Mouse (Mus musculus) kidney, adult 2 months (tissue): ENCODE results near the gene Cfap74. TPM values are rescaled to one million over a fixed set of nuclear protein-coding genes. Genes with fewer than 3 reads are reported as not detected.

Source experiments
- DNase-seq: peaks from one replicate; pipeline ENCODE4 v3.0.0; 2021
- H3K27ac ChIP-seq: fragments of 200-500 bp; 2 replicates; pipeline ENCODE4 v1.5.1; 2012; ENCODE audit warnings: low read depth, low read length, control low read depth, inconsistent platforms; ENCODE audit not compliant: insufficient read depth
- H3K27me3 ChIP-seq: fragments of 200-500 bp; replicated peaks from 2 replicates; pipeline ENCODE4 v1.6.1; 2012; ENCODE audit warnings: mild to moderate bottlenecking, moderate library complexity, low read length, inconsistent platforms; ENCODE audit not compliant: control insufficient read depth, insufficient read depth
- H3K36me3 ChIP-seq: fragments of 200-500 bp; 2 replicates; pipeline ENCODE4 v1.6.1; 2012; ENCODE audit warnings: mild to moderate bottlenecking, moderate library complexity, low read length, inconsistent platforms; ENCODE audit not compliant: control insufficient read depth, insufficient read depth
- H3K4me1 ChIP-seq: fragments of 200-500 bp; 2 replicates; pipeline ENCODE4 v1.6.1; 2011; ENCODE audit warnings: low read length; ENCODE audit not compliant: control insufficient read depth, insufficient read depth
- H3K4me3 ChIP-seq: fragments of 200-500 bp; 2 replicates; pipeline ENCODE4 v1.5.1; 2011; ENCODE audit warnings: mild to moderate bottlenecking, low read depth, low read length, control low read depth; ENCODE audit not compliant: insufficient read depth
- CTCF ChIP-seq: fragments of 200-500 bp; conservative IDR thresholded peaks from 2 replicates; pipeline ENCODE4 v1.5.1; 2011; ENCODE audit warnings: low read depth, mild to moderate bottlenecking, control low read depth, low read length, moderate library complexity, mixed read lengths; ENCODE audit not compliant: insufficient read depth, insufficient read length
- POLR2A ChIP-seq: fragments of 200-500 bp; IDR thresholded peaks from one replicate; pipeline ENCODE4 v1.6.1; 2011; ENCODE audit warnings: low read depth, low read length, control low read depth
- WGBS: fragments of 180-500 bp; shearing (Covaris S2); methylation state at CpG from one replicate; pipeline ENCODE4 v1.1.7; 2018; 5-methylcytosine and 5-hydroxymethylcytosine counted together
- polyA plus RNA-seq: library from polyadenylated mRNA; depleted of rRNA; stranded (reverse); fragments of >200 nt; gene quantifications from 2 replicates; pipeline ENCODE4 v1.2.3, GENCODE M21; 2012

Gene Cfap74
- polyA plus RNA-seq, 1 experiment = 0.27 TPM

DNA sequence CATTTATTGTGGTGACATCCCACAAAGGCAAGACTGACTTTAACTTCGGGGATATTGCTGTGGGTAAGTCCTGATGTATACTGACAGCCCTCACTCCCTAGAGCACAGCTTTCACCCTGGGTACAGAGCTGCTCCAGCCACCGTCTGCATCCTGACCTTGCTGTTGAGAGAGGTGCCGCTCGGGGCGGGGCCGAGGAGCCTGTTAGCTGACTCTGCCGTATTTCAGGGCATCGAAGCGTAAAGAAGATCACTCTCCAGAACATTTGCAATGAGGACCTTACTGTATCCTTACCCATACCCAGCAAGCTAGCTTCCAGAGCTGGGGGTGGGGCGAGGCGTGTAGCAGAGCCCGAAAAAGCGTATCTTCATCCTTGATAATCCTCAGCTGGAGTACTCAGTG lies 54.1 kb downstream of the Cfap74 start:
- TF ChIP-seq POLR2A (no peak), CTCF (no peak)
- Histone ChIP-seq H3K27me3 (no peaks in the 10 kb centered on the region), H3K27ac (no peak overlapping the region), H3K4me1 (no peaks in the 10 kb centered on the region), H3K36me3 (no peaks in the 10 kb centered on the region), H3K4me3 (no peak overlapping the region)
- WGBS = 47% methylated on average over 13 of the region's 13 CpGs
- peak; percentile 54 for DNase-seq

DNA sequence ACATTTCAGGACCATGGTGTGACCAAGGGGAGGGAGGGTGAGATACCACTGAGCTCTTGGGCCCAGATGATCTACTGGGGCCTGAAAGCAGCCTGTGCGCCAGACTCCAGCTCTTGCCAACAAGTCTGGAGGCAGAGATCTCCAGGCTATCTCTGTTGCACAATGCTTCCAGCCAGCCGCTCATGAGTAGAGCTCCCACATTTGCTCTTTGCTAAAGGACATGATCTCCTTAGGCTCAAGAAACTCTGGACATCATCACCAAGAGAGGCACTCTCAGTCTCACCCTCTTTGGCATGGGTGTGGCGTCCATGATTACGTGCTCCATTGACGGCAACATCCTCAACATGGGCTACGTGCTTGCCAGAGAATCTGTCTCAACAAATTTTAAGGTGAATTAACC lies 54.6 kb downstream of the Cfap74 start:
- Histone ChIP-seq H3K27ac (no peak overlapping the region), H3K36me3 (no peaks in the 10 kb centered on the region), H3K4me1 (no peaks in the 10 kb centered on the region), H3K27me3 (no peaks in the 10 kb centered on the region), H3K4me3 (no peak overlapping the region)
- DNase-seq = no peak
- TF ChIP-seq POLR2A (no peak), CTCF (no peak)
- WGBS = 86% methylated on average over 6 of the region's 6 CpGs

DNA sequence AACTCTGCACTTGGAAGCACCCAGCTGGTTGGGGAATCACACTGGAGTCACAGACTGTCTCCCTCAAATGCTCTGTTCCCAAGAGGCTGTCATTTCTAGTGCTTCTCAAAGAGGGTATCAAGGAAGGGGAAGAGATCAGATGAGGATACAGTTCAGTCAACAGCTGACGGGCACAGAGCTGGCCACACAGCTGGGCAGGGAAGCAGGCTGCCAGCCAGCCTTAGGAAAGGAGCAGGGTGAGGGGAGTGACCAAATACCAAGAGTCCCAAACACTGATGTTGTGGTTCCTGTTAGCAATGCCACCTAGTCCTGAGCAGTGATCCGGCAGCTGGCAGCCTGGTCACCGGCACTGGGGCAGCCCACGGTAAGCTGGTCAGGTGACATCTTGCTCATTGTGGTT lies 55.1 kb downstream of the Cfap74 start:
- H3K27me3 ChIP-seq = no peaks in the 10 kb centered on the region
- H3K4me1 ChIP-seq = peaks cover under 1% of the 10 kb centered on the region; the same call in 1 of the 2 replicates
- no peak for DNase-seq
- no peak overlapping the region for H3K27ac ChIP-seq
- H3K36me3 ChIP-seq = no peaks in the 10 kb centered on the region
- 75% methylated on average over 4 of the region's 4 CpGs for WGBS
- TF ChIP-seq CTCF = no peak
- H3K4me3 ChIP-seq = no peak overlapping the region

DNA sequence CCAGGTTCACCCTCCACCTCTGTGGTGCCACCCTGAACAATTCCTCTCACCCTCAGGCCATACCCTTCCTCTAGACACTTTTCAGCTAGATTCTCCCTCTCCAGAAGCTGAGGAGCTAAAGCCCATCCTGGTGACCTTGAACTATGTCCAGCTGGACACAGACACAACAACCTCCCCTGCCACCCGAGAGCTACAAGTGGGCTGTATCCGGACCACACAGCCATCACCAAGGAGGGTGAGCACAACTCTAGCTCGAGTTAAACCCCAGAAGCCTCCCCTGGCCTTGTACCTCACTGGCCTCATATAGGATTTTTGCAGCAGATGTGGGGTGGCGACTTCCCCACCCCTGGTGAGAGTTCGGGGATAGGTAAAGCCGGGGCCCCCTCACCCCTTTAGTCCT lies 56.6 kb downstream of the Cfap74 start:
- no peak for TF ChIP-seq POLR2A
- no peak for TF ChIP-seq CTCF
- no peak overlapping the region for H3K27ac ChIP-seq
- no peak for DNase-seq
- H3K4me1 ChIP-seq = peaks cover 5% of the 10 kb centered on the region; the same call in 1 of the 2 replicates
- WGBS = 73% methylated on average over 6 of the region's 6 CpGs
- H3K4me3 ChIP-seq = no peak overlapping the region
- H3K36me3 ChIP-seq = no peaks in the 10 kb centered on the region
- no peaks in the 10 kb centered on the region for H3K27me3 ChIP-seq

DNA sequence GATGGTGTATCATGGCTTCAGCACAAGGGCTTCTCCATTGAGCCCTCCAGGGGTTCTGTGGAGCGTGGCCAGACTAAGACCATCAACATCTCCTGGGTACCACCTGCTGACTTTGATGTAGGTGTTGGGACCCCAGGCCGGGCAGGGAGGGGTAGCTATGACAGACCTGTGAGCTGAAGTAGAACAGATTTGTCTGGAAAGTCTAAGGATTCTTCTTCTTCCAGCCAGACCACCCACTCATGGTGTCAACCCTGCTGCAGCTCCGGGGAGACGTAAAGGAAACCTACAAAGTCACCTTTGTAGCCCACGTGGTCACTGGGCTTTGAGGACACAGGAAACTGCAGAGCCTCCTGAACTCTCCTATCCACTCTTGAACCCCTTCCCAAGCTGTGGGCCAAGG lies 57.1 kb downstream of the Cfap74 start:
- TF ChIP-seq CTCF (no peak), POLR2A (no peak)
- no peaks in the 10 kb centered on the region for H3K36me3 ChIP-seq
- no peaks in the 10 kb centered on the region for H3K27me3 ChIP-seq
- no peak overlapping the region for H3K27ac ChIP-seq
- H3K4me3 ChIP-seq = no peak overlapping the region
- H3K4me1 ChIP-seq = peaks cover 5% of the 10 kb centered on the region; the same call in 1 of the 2 replicates
- no peak for DNase-seq
- WGBS = 86% methylated on average over 5 of the region's 5 CpGs

DNA sequence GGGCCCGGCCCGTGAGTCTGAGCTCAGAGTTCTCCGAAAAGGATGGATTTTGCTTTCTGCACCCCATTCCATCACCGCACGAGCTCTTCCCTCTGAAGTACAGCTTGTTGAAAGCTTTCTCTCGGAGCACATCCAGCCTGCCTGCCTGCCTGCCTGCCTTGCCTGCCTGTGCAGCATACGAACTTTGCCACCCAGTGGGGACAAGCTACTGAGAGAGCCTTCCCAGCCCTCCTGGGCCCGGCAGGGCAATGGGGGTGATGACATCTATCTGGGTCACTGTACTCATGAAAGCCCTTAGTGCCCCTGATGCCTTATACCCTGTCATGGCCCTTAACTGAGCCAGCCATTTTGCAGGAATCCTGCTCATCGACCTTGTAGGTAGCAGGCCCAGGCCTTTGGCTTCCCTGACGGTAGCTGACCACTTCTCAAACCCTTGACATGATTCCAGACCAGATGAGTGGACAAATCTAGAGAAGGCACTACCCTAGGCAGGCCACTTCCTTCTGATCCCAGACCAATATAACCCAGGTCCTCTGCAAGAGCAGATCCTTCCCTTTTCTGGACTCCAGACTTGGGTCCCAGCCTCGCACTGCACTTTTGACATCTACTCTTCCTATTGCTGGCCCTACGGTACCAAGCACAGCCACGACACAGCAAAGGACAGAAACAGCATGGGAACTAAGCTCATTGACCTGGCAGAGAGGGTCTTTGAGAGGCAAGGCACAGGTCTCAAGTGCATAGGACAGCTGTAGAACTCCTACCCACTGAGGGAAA lies 58.4 kb downstream of the Cfap74 start:
- Histone ChIP-seq H3K4me3 (no peak overlapping the region), H3K27ac (no peak overlapping the region), H3K36me3 (no peaks in the 10 kb centered on the region), H3K27me3 (no peaks in the 10 kb centered on the region), H3K4me1 (peaks cover 5% of the 10 kb centered on the region; the same call in 1 of the 2 replicates)
- WGBS = 87% methylated on average over 13 of the region's 13 CpGs
- TF ChIP-seq CTCF (no peak), POLR2A (no peak)
- no peak for DNase-seq

DNA sequence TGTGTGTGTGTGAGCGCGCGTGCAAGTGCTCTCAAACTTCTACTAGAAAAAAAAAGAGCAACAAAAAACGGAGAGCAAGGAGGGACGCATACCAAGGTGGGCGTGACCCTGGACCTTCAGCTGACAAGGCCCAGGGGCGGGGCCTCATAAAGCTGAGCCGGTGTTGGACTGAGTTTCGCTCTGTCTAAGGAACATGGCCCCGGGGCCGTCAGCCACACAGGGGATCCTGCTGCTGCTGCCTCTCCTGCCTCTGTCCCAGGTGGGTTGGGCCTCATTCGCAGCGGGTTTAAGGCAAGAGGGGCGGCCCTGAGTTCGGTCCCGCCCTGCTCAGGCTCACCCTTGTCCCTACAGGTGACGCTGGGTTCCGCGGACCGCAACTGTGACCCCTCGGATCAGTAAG lies 60.0 kb downstream of the Cfap74 start, which contains the start of gene Tmem52:
Gene Tmem52 (plus strand): TSS at position 163 of the 400 bp plus-strand sequence.
- H3K27me3 ChIP-seq = no peaks in the 10 kb centered on the region
- H3K4me1 ChIP-seq = peaks cover 5% of the 10 kb centered on the region; the same call in 1 of the 2 replicates
- H3K36me3 ChIP-seq = no peaks in the 10 kb centered on the region
- peak within 1 kb of the TSS; percentile 35 for H3K4me3 ChIP-seq
- TF ChIP-seq CTCF (no peak), POLR2A (no peak)
- peak within 1 kb of the TSS; percentile 49; the same call in 1 of the 2 replicates for H3K27ac ChIP-seq
- WGBS = 14% methylated on average over 21 of the region's 21 CpGs
- peak; percentile 58 for DNase-seq
